Mouse (Mus musculus) C2C12 (cell line): ENCODE measurements around the gene Gm45837.
A peak's percentile ranks its signal among the peaks of the same experiment; 100 is the strongest.

ENCODE experiments used
- CEBPB ChIP-seq: IDR thresholded peaks from one replicate; pipeline ENCODE4 v1.6.1; 2011; ENCODE audit warnings: low read depth, mild to moderate bottlenecking, control low read depth, moderate library complexity
- CTCF ChIP-seq: IDR thresholded peaks from one replicate; pipeline ENCODE4 v1.5.1; 2011; ENCODE audit not compliant: control insufficient read depth, insufficient read depth, insufficient read length
- FOSL1 ChIP-seq: IDR thresholded peaks from one replicate; pipeline ENCODE4 v1.8.0; 2011; ENCODE audit warnings: mild to moderate bottlenecking, low read length; ENCODE audit not compliant: poor library complexity, insufficient read depth, severe bottlenecking
- MAX ChIP-seq: IDR thresholded peaks from one replicate; pipeline ENCODE4 v1.6.1; 2011; ENCODE audit warnings: mild to moderate bottlenecking, control low read depth
- MYOD1 ChIP-seq: IDR thresholded peaks from one replicate; pipeline ENCODE4 v1.6.1; 2011; ENCODE audit warnings: low read depth; ENCODE audit not compliant: control insufficient read depth, insufficient read length
- MYOG ChIP-seq: IDR thresholded peaks from one replicate; pipeline ENCODE4 v1.6.1; 2011; ENCODE audit not compliant: control insufficient read depth, insufficient read length; ENCODE audit errors: extremely low read depth
- USF1 ChIP-seq: IDR thresholded peaks from one replicate; pipeline ENCODE4 v1.6.1; 2011; ENCODE audit warnings: low read depth, mild to moderate bottlenecking, control low read depth, moderate library complexity

GRCm38 (mm10) chr7:101449855-101450254, 39.2 kb downstream of the Gm45837 start:
- TF ChIP-seq CTCF: no peak
- TF ChIP-seq USF1: no peak
- TF ChIP-seq MAX: no peak
- peak; percentile 76 for TF ChIP-seq CEBPB
- TF ChIP-seq MYOD1: peak; percentile 93
- TF ChIP-seq FOSL1: peak; percentile 78
- TF ChIP-seq MYOG: no peak
